Mouse (Mus musculus): ENCODE measurements around the gene Igsf9. TPM values are rescaled to one million over a fixed set of nuclear protein-coding genes. Genes with fewer than 3 reads are reported as not detected.
A peak's percentile ranks its signal among the peaks of the same experiment; 100 is the strongest.

The Igsf9 gene
- polyA plus RNA-seq, 1 experiment, result 0.77 TPM

DNA sequence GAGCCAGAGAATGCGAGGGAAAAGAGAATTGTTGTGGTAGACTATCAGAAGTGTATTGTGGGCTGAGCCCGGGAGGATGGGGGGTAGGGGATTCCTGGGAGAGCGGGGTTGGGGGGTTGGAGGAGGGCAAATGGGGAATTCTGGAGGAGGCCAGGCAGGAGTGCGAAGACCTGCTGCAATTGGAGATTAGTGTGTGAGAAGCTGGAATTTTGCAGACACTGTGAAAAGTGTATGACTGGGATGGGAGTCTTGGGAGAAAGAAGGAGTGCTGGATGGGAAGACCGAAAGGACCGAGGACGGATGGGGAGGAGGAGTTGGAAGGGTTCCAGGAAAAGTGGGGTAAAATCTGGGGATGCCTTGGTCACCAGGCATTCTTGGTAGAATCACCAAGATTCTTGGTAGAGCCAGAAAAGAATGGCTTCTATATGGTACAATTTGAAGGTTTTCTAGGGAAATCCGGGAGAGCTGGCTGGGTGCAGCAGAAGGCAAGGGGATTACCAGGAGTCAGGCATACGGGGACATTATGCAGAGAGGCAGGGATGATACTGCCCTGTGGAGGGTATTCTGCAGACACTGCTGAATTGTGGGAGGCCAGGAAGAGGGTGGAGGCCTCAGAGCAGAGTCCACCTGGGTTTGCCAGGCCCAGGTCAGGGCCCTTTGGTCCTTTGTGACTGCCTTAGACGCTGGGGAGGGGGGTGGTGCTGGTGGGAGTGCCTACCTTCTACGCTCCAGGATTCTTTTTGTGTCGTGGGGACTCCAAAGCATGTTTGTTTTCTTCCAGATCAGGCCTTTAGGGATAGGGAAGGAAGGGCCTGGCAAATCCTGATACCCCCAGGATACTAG lies 1.2 kb downstream of the Igsf9 start:
- Histone ChIP-seq H3K4me3 (peak overlapping the region; percentile 29), H3K4me2 (ENCODE audit: low read depth) (peak overlapping the region; percentile 96), H3K36me3 (ENCODE audit: control insufficient read depth, insufficient read depth) (no peaks in the 10 kb centered on the region), H3ac (ENCODE audit: control insufficient read depth, insufficient read length) (no peak overlapping the region), H3K79me2 (ENCODE audit: control insufficient read depth, insufficient read depth) (no peaks in the 10 kb centered on the region), H3K27me3 (ENCODE audit: control insufficient read depth, insufficient read depth, insufficient read length) (no peaks in the 10 kb centered on the region)
- TF ChIP-seq E2F4 (IDR thresholded peaks at IDR 0.05; ENCODE audit: insufficient read depth) (no peak), POLR2AphosphoS2 (IDR thresholded peaks at IDR 0.05; ENCODE audit: insufficient read length, low read depth) (no peak), MAX (IDR thresholded peaks at IDR 0.05; ENCODE audit: low read depth) (no peak), REST (IDR thresholded peaks at IDR 0.05; ENCODE audit: insufficient read depth, insufficient read length) (no peak), CEBPB (IDR thresholded peaks at IDR 0.05; ENCODE audit: insufficient read depth, poor library complexity, severe bottlenecking) (no peak)

DNA sequence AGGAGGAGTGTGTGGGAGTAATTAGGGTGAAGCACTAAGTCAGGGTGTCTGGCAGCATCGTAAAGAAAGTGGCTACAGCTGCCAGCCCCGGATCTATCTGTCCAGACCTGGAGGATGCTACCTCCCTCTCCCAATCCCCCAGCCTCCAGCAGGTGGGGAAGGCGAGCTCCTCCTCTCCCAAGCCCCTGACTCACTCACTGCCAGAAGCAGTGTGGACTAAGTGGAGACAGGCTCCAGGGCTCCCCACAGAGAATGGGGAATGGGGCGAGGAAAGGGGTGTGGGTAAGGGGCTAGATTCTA lies 1.7 kb downstream of the Igsf9 start:
- no peaks in the 10 kb centered on the region for H3K27me3 ChIP-seq (ENCODE audit: control insufficient read depth, insufficient read depth, insufficient read length)
- H3K4me3 ChIP-seq, result peak overlapping the region; percentile 29
- TF ChIP-seq MYOD1 (IDR thresholded peaks at IDR 0.05; ENCODE audit: control insufficient read depth in 1 of 3, insufficient read length in 2 of 3, low read depth in 2 of 3) (no peak), E2F4 (IDR thresholded peaks at IDR 0.05; ENCODE audit: insufficient read depth) (no peak), REST (IDR thresholded peaks at IDR 0.05; ENCODE audit: insufficient read depth, insufficient read length) (no peak), USF1 (IDR thresholded peaks at IDR 0.05; ENCODE audit: low read depth) (no peak), CEBPB (IDR thresholded peaks at IDR 0.05; ENCODE audit: insufficient read depth, poor library complexity, severe bottlenecking) (no peak), TCF12 (IDR thresholded peaks at IDR 0.05; ENCODE audit: insufficient read depth, poor library complexity, severe bottlenecking) (no peak), SRF (IDR thresholded peaks at IDR 0.05; ENCODE audit: control insufficient read depth, insufficient read length, low read depth) (no peak)
- no peaks in the 10 kb centered on the region for H3K79me2 ChIP-seq (ENCODE audit: control insufficient read depth, insufficient read depth)
- H3K4me2 ChIP-seq (ENCODE audit: low read depth), result no peak overlapping the region
- no peak overlapping the region for H3ac ChIP-seq (ENCODE audit: control insufficient read depth, insufficient read length)
- H3K36me3 ChIP-seq (ENCODE audit: control insufficient read depth, insufficient read depth), result no peaks in the 10 kb centered on the region

DNA sequence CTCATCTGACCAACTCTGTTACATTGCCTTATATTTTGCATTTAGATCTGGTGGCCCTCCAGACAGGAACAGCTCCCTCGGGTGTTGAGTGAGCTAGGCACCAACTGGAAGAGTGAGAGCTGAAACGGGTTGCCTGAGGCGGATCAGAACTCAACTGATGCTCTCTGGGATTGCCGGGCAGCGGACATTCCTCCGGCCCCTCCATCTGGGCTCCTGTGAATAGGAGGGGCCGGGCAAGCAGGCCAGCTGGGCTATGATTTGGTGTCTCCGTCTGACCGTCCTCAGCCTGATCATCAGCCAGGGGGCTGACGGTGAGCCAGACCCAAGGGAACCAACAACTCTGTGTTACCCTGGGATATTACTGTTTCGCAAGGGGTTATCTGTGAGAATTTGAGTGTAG lies 2.6 kb downstream of the Igsf9 start:
- H3K36me3 ChIP-seq (ENCODE audit: control insufficient read depth, insufficient read depth), result no peaks in the 10 kb centered on the region
- no peak overlapping the region for H3ac ChIP-seq (ENCODE audit: control insufficient read depth, insufficient read length)
- H3K4me3 ChIP-seq, result no peak overlapping the region
- TF ChIP-seq REST (IDR thresholded peaks at IDR 0.05; ENCODE audit: insufficient read depth, insufficient read length) (no peak), POLR2A (IDR thresholded peaks at IDR 0.05; ENCODE audit: insufficient read length, low read depth) (no peak), USF1 (IDR thresholded peaks at IDR 0.05; ENCODE audit: low read depth) (no peak), POLR2AphosphoS2 (IDR thresholded peaks at IDR 0.05; ENCODE audit: insufficient read length, low read depth) (no peak), MYOG (IDR thresholded peaks at IDR 0.05; ENCODE audit: control insufficient read depth in 1 of 3, insufficient read depth in 1 of 3, insufficient read length in 2 of 3, low read depth in 2 of 3) (no peak), CEBPB (IDR thresholded peaks at IDR 0.05; ENCODE audit: insufficient read depth, poor library complexity, severe bottlenecking) (no peak), SRF (IDR thresholded peaks at IDR 0.05; ENCODE audit: control insufficient read depth, insufficient read length, low read depth) (no peak), TCF12 (IDR thresholded peaks at IDR 0.05; ENCODE audit: insufficient read depth, poor library complexity, severe bottlenecking) (no peak), MYOD1 (IDR thresholded peaks at IDR 0.05; ENCODE audit: control insufficient read depth in 1 of 3, insufficient read length in 2 of 3, low read depth in 2 of 3) (no peak), E2F4 (IDR thresholded peaks at IDR 0.05; ENCODE audit: insufficient read depth) (no peak), MAX (IDR thresholded peaks at IDR 0.05; ENCODE audit: low read depth) (no peak), TCF3 (IDR thresholded peaks at IDR 0.05; ENCODE audit: insufficient read length, low read depth) (no peak)
- no peaks in the 10 kb centered on the region for H3K27me3 ChIP-seq (ENCODE audit: control insufficient read depth, insufficient read depth, insufficient read length)
- H3K79me2 ChIP-seq (ENCODE audit: control insufficient read depth, insufficient read depth), result no peaks in the 10 kb centered on the region
- H3K4me2 ChIP-seq (ENCODE audit: low read depth), result no peak overlapping the region

DNA sequence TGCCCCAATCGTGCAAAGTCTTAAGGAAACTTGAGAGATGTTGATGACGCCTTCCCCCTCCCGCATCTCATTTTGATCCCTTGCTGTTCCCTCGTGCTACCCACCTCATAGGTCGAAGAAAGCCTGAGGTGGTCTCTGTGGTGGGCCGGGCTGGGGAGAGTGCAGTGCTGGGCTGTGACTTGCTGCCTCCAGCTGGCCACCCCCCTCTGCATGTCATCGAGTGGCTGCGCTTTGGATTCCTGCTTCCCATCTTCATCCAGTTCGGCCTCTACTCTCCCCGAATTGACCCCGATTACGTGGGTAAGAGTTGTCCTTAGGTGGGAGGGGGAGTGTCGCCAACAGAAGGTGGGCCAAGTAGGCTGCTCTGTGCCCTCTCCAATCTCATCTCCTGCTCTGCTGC lies 3.1 kb downstream of the Igsf9 start:
- Histone ChIP-seq H3K4me3 (no peak overlapping the region), H3K36me3 (ENCODE audit: control insufficient read depth, insufficient read depth) (no peaks in the 10 kb centered on the region), H3K4me2 (ENCODE audit: low read depth) (no peak overlapping the region), H3K79me2 (ENCODE audit: control insufficient read depth, insufficient read depth) (no peaks in the 10 kb centered on the region), H3K27me3 (ENCODE audit: control insufficient read depth, insufficient read depth, insufficient read length) (no peaks in the 10 kb centered on the region), H3ac (ENCODE audit: control insufficient read depth, insufficient read length) (no peak overlapping the region)
- TF ChIP-seq POLR2AphosphoS2 (IDR thresholded peaks at IDR 0.05; ENCODE audit: insufficient read length, low read depth) (no peak), SRF (IDR thresholded peaks at IDR 0.05; ENCODE audit: control insufficient read depth, insufficient read length, low read depth) (no peak), REST (IDR thresholded peaks at IDR 0.05; ENCODE audit: insufficient read depth, insufficient read length) (no peak), MYOD1 (IDR thresholded peaks at IDR 0.05; ENCODE audit: control insufficient read depth in 1 of 3, insufficient read length in 2 of 3, low read depth in 2 of 3) (no peak), TCF3 (IDR thresholded peaks at IDR 0.05; ENCODE audit: insufficient read length, low read depth) (no peak), E2F4 (IDR thresholded peaks at IDR 0.05; ENCODE audit: insufficient read depth) (no peak), MAX (IDR thresholded peaks at IDR 0.05; ENCODE audit: low read depth) (no peak), TCF12 (IDR thresholded peaks at IDR 0.05; ENCODE audit: insufficient read depth, poor library complexity, severe bottlenecking) (no peak), CEBPB (IDR thresholded peaks at IDR 0.05; ENCODE audit: insufficient read depth, poor library complexity, severe bottlenecking) (no peak), USF1 (IDR thresholded peaks at IDR 0.05; ENCODE audit: low read depth) (no peak), MYOG (IDR thresholded peaks at IDR 0.05; ENCODE audit: control insufficient read depth in 1 of 3, insufficient read depth in 1 of 3, insufficient read length in 2 of 3, low read depth in 2 of 3) (no peak), POLR2A (IDR thresholded peaks at IDR 0.05; ENCODE audit: insufficient read length, low read depth) (no peak)

DNA sequence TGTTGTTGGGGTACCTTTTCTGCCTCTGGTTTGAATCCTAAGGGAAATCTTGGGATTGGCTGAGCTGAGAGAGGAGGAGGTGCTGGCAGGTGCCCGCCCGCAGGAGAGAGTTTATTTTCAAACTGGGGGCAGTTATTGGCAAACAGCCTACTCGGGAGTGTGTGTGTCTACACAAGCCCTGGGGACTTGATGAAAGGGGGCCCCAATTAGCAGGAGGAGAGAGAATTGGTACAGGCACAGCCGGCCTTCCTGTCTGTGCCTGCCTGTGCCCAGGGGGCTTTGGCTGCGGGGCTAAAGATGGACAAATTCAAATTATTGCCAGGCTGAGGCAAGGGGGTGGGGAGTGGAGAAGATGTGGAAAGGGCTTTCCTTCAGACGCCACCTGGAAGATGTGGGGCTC lies 4.2 kb downstream of the Igsf9 start:
- TF ChIP-seq REST (IDR thresholded peaks at IDR 0.05; ENCODE audit: insufficient read depth, insufficient read length) (no peak), POLR2A (IDR thresholded peaks at IDR 0.05; ENCODE audit: insufficient read length, low read depth) (no peak), CEBPB (IDR thresholded peaks at IDR 0.05; ENCODE audit: insufficient read depth, poor library complexity, severe bottlenecking) (no peak), MYOG (IDR thresholded peaks at IDR 0.05; ENCODE audit: control insufficient read depth in 1 of 3, insufficient read depth in 1 of 3, insufficient read length in 2 of 3, low read depth in 2 of 3) (no peak), SRF (IDR thresholded peaks at IDR 0.05; ENCODE audit: control insufficient read depth, insufficient read length, low read depth) (no peak), MYOD1 (IDR thresholded peaks at IDR 0.05; ENCODE audit: control insufficient read depth in 1 of 3, insufficient read length in 2 of 3, low read depth in 2 of 3) (no peak), TCF12 (IDR thresholded peaks at IDR 0.05; ENCODE audit: insufficient read depth, poor library complexity, severe bottlenecking) (no peak), E2F4 (IDR thresholded peaks at IDR 0.05; ENCODE audit: insufficient read depth) (no peak), TCF3 (IDR thresholded peaks at IDR 0.05; ENCODE audit: insufficient read length, low read depth) (no peak)
- Histone ChIP-seq H3K79me2 (ENCODE audit: control insufficient read depth, insufficient read depth) (no peaks in the 10 kb centered on the region), H3K36me3 (ENCODE audit: control insufficient read depth, insufficient read depth) (no peaks in the 10 kb centered on the region), H3K4me3 (no peak overlapping the region), H3K4me2 (ENCODE audit: low read depth) (no peak overlapping the region), H3ac (ENCODE audit: control insufficient read depth, insufficient read length) (no peak overlapping the region), H3K27me3 (ENCODE audit: control insufficient read depth, insufficient read depth, insufficient read length) (no peaks in the 10 kb centered on the region)
